In genomic region chr9:80066367-80067220, GRCm38 (mm10) we compare ENCODE assay signal across 8 mouse cellular contexts. TPM values are rescaled to one million over a fixed set of nuclear protein-coding genes. Genes with fewer than 3 reads are reported as not detected.
A peak's percentile ranks its signal among the peaks of the same experiment; 100 is the strongest.
DNase-seq lines count a peak whose midpoint lies in the region; ATAC-seq lines count a peak whose summit lies in the region.

Gene Senp6, plus strand, starts transcription at chr9:80066903.

- peak within 1 kb of the TSS; percentile 53 for H3K4me2 ChIP-seq in intestine, embryonic 14.5 days (ENCODE audit: low read length)
- peak within 1 kb of the TSS; percentile 59 for H3K4me2 ChIP-seq in midbrain, embryonic 11.5 days

- H3K4me1 ChIP-seq in intestine, embryonic 14.5 days (replicated peaks; ENCODE audit: control insufficient read depth, insufficient read depth, low read length), result peaks cover 23% of the 10 kb centered on the region
- 0 out of 2 replicates have a peak, but pooled peaks cover 4% of the 10 kb centered on the region for H3K4me1 ChIP-seq in limb, embryonic 10.5 days
- peaks cover 1% of the 10 kb centered on the region for H3K4me1 ChIP-seq in midbrain, embryonic 11.5 days (ENCODE audit: control insufficient read depth, insufficient read depth, low read length)

- intact Hi-C loops in gastrocnemius, postnatal 36 days (cut with DNase I), result no loop called here

- under 1% methylated on average over 51 of the region's 74 CpGs for WGBS in intestine, embryonic 14.5 days
- WGBS in limb, embryonic 10.5 days, result under 1% methylated on average over 59 of the region's 74 CpGs
- WGBS in midbrain, embryonic 11.5 days, result under 1% methylated on average over 49 of the region's 74 CpGs

- no peaks in the 10 kb centered on the region for H3K27me3 ChIP-seq in intestine, embryonic 14.5 days (replicated peaks; ENCODE audit: control insufficient read depth, insufficient read depth, low read length)
- H3K27me3 ChIP-seq in limb, embryonic 10.5 days (ENCODE audit: low read depth, poor library complexity, severe bottlenecking), result no peaks in the 10 kb centered on the region
- H3K27me3 ChIP-seq in midbrain, embryonic 11.5 days (ENCODE audit: control insufficient read depth, insufficient read depth, low read length), result no peaks in the 10 kb centered on the region

- no peaks in the 10 kb centered on the region for H3K36me3 ChIP-seq in intestine, embryonic 14.5 days (ENCODE audit: control insufficient read depth, insufficient read depth, low read length)
- H3K36me3 ChIP-seq in limb, embryonic 10.5 days, result no peaks in the 10 kb centered on the region
- no peaks in the 10 kb centered on the region for H3K36me3 ChIP-seq in midbrain, embryonic 11.5 days (ENCODE audit: control insufficient read depth, insufficient read depth, low read length)

- H3K27ac ChIP-seq in intestine, embryonic 14.5 days (ENCODE audit: low read depth), result peak within 1 kb of the TSS; percentile 100
- H3K27ac ChIP-seq in limb, embryonic 10.5 days, result peak within 1 kb of the TSS; percentile 100
- H3K27ac ChIP-seq in midbrain, embryonic 11.5 days (ENCODE audit: low read depth, low read length), result peak within 1 kb of the TSS; percentile 99

- H3K9ac ChIP-seq in intestine, embryonic 14.5 days (ENCODE audit: low read length), result peak within 1 kb of the TSS; percentile 100
- H3K9ac ChIP-seq in midbrain, embryonic 11.5 days (ENCODE audit: low read length), result peak within 1 kb of the TSS; percentile 98

- peak within 1 kb of the TSS; percentile 87 for H3K4me3 ChIP-seq in intestine, embryonic 14.5 days (ENCODE audit: low read depth, low read length)
- peak within 1 kb of the TSS; percentile 96 for H3K4me3 ChIP-seq in limb, embryonic 10.5 days
- H3K4me3 ChIP-seq in midbrain, embryonic 11.5 days (ENCODE audit: low read depth, low read length), result peak within 1 kb of the TSS; percentile 95

- H3K9me3 ChIP-seq in intestine, embryonic 14.5 days (ENCODE audit: control insufficient read depth, low read length), result peaks cover 7% of the 10 kb centered on the region; the same call in 1 of the 2 replicates
- no peaks in the 10 kb centered on the region for H3K9me3 ChIP-seq in limb, embryonic 10.5 days (replicated peaks)
- no peaks in the 10 kb centered on the region for H3K9me3 ChIP-seq in midbrain, embryonic 11.5 days (ENCODE audit: control insufficient read depth, low read length)

- DNase-seq in layer of hippocampus, adult 11-12 months (ENCODE audit: low spot score), result peak; percentile 51
- DNase-seq in layer of hippocampus, adult 9-10 months (ENCODE audit: low spot score), result no peak
- peak; percentile 86 for DNase-seq in embryo, embryonic 11 days
- DNase-seq in gastrocnemius, postnatal 36 days, result peak; percentile 63 to 68
- DNase-seq in intestine, embryonic 14.5 days (ENCODE audit: low spot score), result peak; percentile 94
- peak; percentile 89 for DNase-seq in limb, embryonic 10.5 days (ENCODE audit: low spot score)
- peak; percentile 97 for DNase-seq in midbrain, embryonic 11.5 days (ENCODE audit: low spot score, missing footprints)
- peak; percentile 61 to 72 for DNase-seq in spleen, adult 18-20 months

- peak; percentile 90 for ATAC-seq in intestine, embryonic 14.5 days (replicated peaks; ENCODE audit: low FRiP score, low TSS enrichment, low read depth)
- peak; percentile 94 for ATAC-seq in midbrain, embryonic 11.5 days (ENCODE audit: low FRiP score)

RNA-seq across cellular contexts. Expression of gene Senp6, which starts in this region (rescaled TPM):
- 10 to 100 TPM; 42.8 to 48.2 TPM for total RNA-seq in gastrocnemius, postnatal 36 days (2021)
- 57.8 and 58.1 TPM in 2 replicates for polyA plus RNA-seq in intestine, embryonic 14.5 days (2014; fragmentation: Nextera tagmentation; extraction: Ambion mirVana)
- 46.8 and 50.5 TPM in 2 replicates for polyA plus RNA-seq in limb, embryonic 10.5 days (2016; fragmentation: Nextera tagmentation; extraction: Ambion mirVana)
- polyA plus RNA-seq in midbrain, embryonic 11.5 days (2014; fragmentation: Nextera tagmentation; extraction: Ambion mirVana), result 64.7 and 65.8 TPM in 2 replicates
